Mouse (Mus musculus) kidney, postnatal 0 days (tissue): ENCODE results near the gene Slc16a5. TPM values are rescaled to one million over a fixed set of nuclear protein-coding genes. Genes with fewer than 3 reads are reported as not detected.

ENCODE experiments used
- ATAC-seq: fragments of 200-750 bp; cut with Nextera tagmentation; replicated peaks from 2 replicates; pipeline ENCODE4 v1.8.0; 2017; ENCODE audit warnings: low read depth, moderate number of reproducible peaks, moderate TSS enrichment, moderate library complexity; ENCODE audit not compliant: low FRiP score
- DNase-seq: peaks from one replicate; pipeline ENCODE4 v3.0.0-alpha.2; 2016; ENCODE audit warnings: low spot score
- H3K27ac ChIP-seq: fragments of 300-500 bp; sonication (generic); 2 replicates; pipeline ENCODE4 v1.5.1; 2014; ENCODE audit warnings: mild to moderate bottlenecking
- H3K27me3 ChIP-seq: fragments of 300-500 bp; sonication (generic); 2 replicates; pipeline ENCODE4 v1.6.1; 2014; ENCODE audit warnings: low read length, mixed read lengths; ENCODE audit not compliant: insufficient read depth
- H3K36me3 ChIP-seq: fragments of 300-500 bp; sonication (generic); 2 replicates; pipeline ENCODE4 v1.6.1; 2014; ENCODE audit warnings: low read length, mixed read lengths; ENCODE audit not compliant: insufficient read depth
- H3K4me1 ChIP-seq: fragments of 300-500 bp; sonication (generic); replicated peaks from 2 replicates; pipeline ENCODE4 v1.6.1; 2014; ENCODE audit warnings: antibody characterized with exemption, low read length, mixed read lengths; ENCODE audit not compliant: insufficient read depth
- H3K4me2 ChIP-seq: fragments of 300-500 bp; sonication (generic); 2 replicates; pipeline ENCODE4 v1.6.1; 2014; ENCODE audit warnings: mild to moderate bottlenecking, low read length, moderate library complexity, mixed read lengths
- H3K4me3 ChIP-seq: fragments of 300-500 bp; sonication (generic); replicated peaks from 2 replicates; pipeline ENCODE4 v1.5.1; 2014; ENCODE audit warnings: low read depth, low read length
- H3K9ac ChIP-seq: fragments of 300-500 bp; sonication (generic); 2 replicates; pipeline ENCODE4 v1.6.1; 2014; ENCODE audit warnings: low read depth, low read length
- H3K9me3 ChIP-seq: fragments of 300-500 bp; sonication (generic); replicated peaks from 2 replicates; pipeline ENCODE4 v1.6.1; 2016; ENCODE audit warnings: low read length, inconsistent platforms, mixed read lengths
- CTCF ChIP-seq: IDR thresholded peaks from 2 replicates; pipeline ENCODE4 v1.5.1; 2016; ENCODE audit warnings: antibody characterized with exemption, low read depth, mild to moderate bottlenecking, moderate library complexity
- WGBS: fragments of 180-500 bp; shearing (Covaris S2); extraction: QIAGEN DNeasy Blood & Tissue Kit; methylation state at CpG from one replicate; pipeline ENCODE4 v1.1.7; 2014; 5-methylcytosine and 5-hydroxymethylcytosine counted together
- microRNA-seq: library from miRNA; unstranded; fragments of <30 nt; microRNA quantifications from one replicate; pipeline ENCODE4, GENCODE M21; 2016
- polyA plus RNA-seq: library from polyadenylated mRNA; unstranded; fragments of >200 nt; fragmentation: Nextera tagmentation; extraction: Ambion mirVana; gene quantifications from 2 replicates; pipeline ENCODE4 v1.2.1, GENCODE M21; 2015

The Slc16a5 gene
- polyA plus RNA-seq, 1 experiment from 2014 or later = 51.1 TPM

GRCm38 (mm10) chr11:115520218-115520617 is 57.9 kb downstream of the Slc16a5 start:
- H3K4me3 ChIP-seq = no peak overlapping the region
- no peaks in the 10 kb centered on the region for H3K9me3 ChIP-seq
- no peaks in the 10 kb centered on the region for H3K27me3 ChIP-seq
- H3K4me1 ChIP-seq = no peaks in the 10 kb centered on the region
- TF ChIP-seq CTCF = no peak
- H3K36me3 ChIP-seq = peaks cover 9% of the 10 kb centered on the region
- WGBS = 81% methylated on average over 2 of the region's 2 CpGs
- no peak overlapping the region for H3K4me2 ChIP-seq
- H3K27ac ChIP-seq = no peak overlapping the region
- DNase-seq (no peak), ATAC-seq (no peak)
- H3K9ac ChIP-seq = no peak overlapping the region

- Histone ChIP-seq H3K9me3 (no peaks in the 10 kb centered on the region), H3K4me1 (no peaks in the 10 kb centered on the region), H3K27ac (no peak overlapping the region), H3K27me3 (no peaks in the 10 kb centered on the region), H3K36me3 (peaks cover 18% of the 10 kb centered on the region), H3K4me3 (no peak overlapping the region), H3K9ac (no peak overlapping the region), H3K4me2 (no peak overlapping the region)
- no peak for DNase-seq
- no peak for TF ChIP-seq CTCF
- WGBS = 81% methylated on average over 4 of the region's 4 CpGs
- no peak for ATAC-seq
Measured at GRCm38 (mm10) chr11:115521080-115521479, 58.8 kb downstream of the Slc16a5 start.

GRCm38 (mm10) chr11:115522238-115522637 is 60.0 kb downstream of the Slc16a5 start:
- 96% methylated on average over 2 of the region's 2 CpGs for WGBS

GRCm38 (mm10) chr11:115522703-115523102 is 60.4 kb downstream of the Slc16a5 start:
- H3K4me3 ChIP-seq = no peak overlapping the region
- ATAC-seq (no peak), DNase-seq (no peak)
- no peak overlapping the region for H3K9ac ChIP-seq
- TF ChIP-seq CTCF = no peak
- H3K9me3 ChIP-seq = no peaks in the 10 kb centered on the region
- H3K4me2 ChIP-seq = no peak overlapping the region
- H3K27ac ChIP-seq = no peak overlapping the region
- WGBS = 67% methylated on average over 2 of the region's 2 CpGs
- H3K36me3 ChIP-seq = peaks cover 26% of the 10 kb centered on the region
- H3K4me1 ChIP-seq = no peaks in the 10 kb centered on the region
- H3K27me3 ChIP-seq = no peaks in the 10 kb centered on the region

More at GRCm38 (mm10) chr11:115522238-115522637, 60.0 kb downstream of the Slc16a5 start:
- ATAC-seq (no peak), DNase-seq (no peak)
- Histone ChIP-seq H3K27me3 (no peaks in the 10 kb centered on the region), H3K9me3 (no peaks in the 10 kb centered on the region), H3K36me3 (peaks cover 21% of the 10 kb centered on the region), H3K4me3 (no peak overlapping the region), H3K27ac (no peak overlapping the region), H3K4me2 (no peak overlapping the region), H3K4me1 (no peaks in the 10 kb centered on the region), H3K9ac (no peak overlapping the region)
- TF ChIP-seq CTCF = no peak

Small RNA genes within 50 kb of the gene (microRNA-seq; reads per million reads assigned to microRNA genes)
- not detected for gene Mir3968

Other genes with a start within 250 kb of the Slc16a5 start
- not detected in 2 replicates for gene Grin2c, start 195.2 kb upstream of the Slc16a5 start, polyA plus RNA-seq
- 10.0 and 12.2 TPM in 2 replicates for gene Fdxr, start 185.4 kb upstream of the Slc16a5 start, polyA plus RNA-seq
- gene Fads6, start 164.8 kb upstream of the Slc16a5 start, polyA plus RNA-seq = 0.92 and 1.1 TPM in 2 replicates
- gene Otop2, start 155.3 kb upstream of the Slc16a5 start, polyA plus RNA-seq = not detected in 2 replicates
- 0.05 TPM in 1 of 2 replicates, not detected in the other for gene Ush1g, start 140.4 kb upstream of the Slc16a5 start, polyA plus RNA-seq
- not detected in 2 replicates for gene Otop3, start 127.7 kb upstream of the Slc16a5 start, polyA plus RNA-seq
- 4.5 and 5.4 TPM in 2 replicates for gene Hid1, start 94.7 kb upstream of the Slc16a5 start, polyA plus RNA-seq
- 7.6 and 7.8 TPM in 2 replicates for gene Cdr2l, start 80.6 kb upstream of the Slc16a5 start, polyA plus RNA-seq
- gene Mrpl58, start 58.7 kb upstream of the Slc16a5 start, polyA plus RNA-seq = 225 and 232 TPM in 2 replicates
- gene Atp5h, start 42.5 kb upstream of the Slc16a5 start, polyA plus RNA-seq = 1,541 and 1,578 TPM in 2 replicates
- gene Kctd2, start 42.3 kb upstream of the Slc16a5 start, polyA plus RNA-seq = 19.8 and 22.2 TPM in 2 replicates
- 0.13 and 0.49 TPM in 2 replicates for gene Trim80, start 21.9 kb upstream of the Slc16a5 start, polyA plus RNA-seq
- gene Armc7, start 13.2 kb downstream of the Slc16a5 start, polyA plus RNA-seq = 6.9 and 8.3 TPM in 2 replicates
- gene Nt5c, start 29.4 kb downstream of the Slc16a5 start, polyA plus RNA-seq = 90.6 and 94.3 TPM in 2 replicates
- 251 and 271 TPM in 2 replicates for gene Jpt1, start 51.9 kb downstream of the Slc16a5 start, polyA plus RNA-seq
- 1,008 and 1,013 TPM in 2 replicates for gene Sumo2, start 73.8 kb downstream of the Slc16a5 start, polyA plus RNA-seq
- 74.6 and 94.9 TPM in 2 replicates for gene Nup85, start 102.0 kb downstream of the Slc16a5 start, polyA plus RNA-seq
- 92.9 and 93.7 TPM in 2 replicates for gene Mrps7, start 141.5 kb downstream of the Slc16a5 start, polyA plus RNA-seq
- gene Gga3, start 141.6 kb downstream of the Slc16a5 start, polyA plus RNA-seq = 10.8 and 11.1 TPM in 2 replicates
- gene Mif4gd, start 150.5 kb downstream of the Slc16a5 start, polyA plus RNA-seq = 57.3 and 61.6 TPM in 2 replicates
- gene Slc25a19, start 165.8 kb downstream of the Slc16a5 start, polyA plus RNA-seq = 49.7 and 57.9 TPM in 2 replicates
- 69.9 and 72.8 TPM in 2 replicates for gene Grb2, start 246.1 kb downstream of the Slc16a5 start, polyA plus RNA-seq